Mouse (Mus musculus): ENCODE results near the gene Hdlbp.

Gene Hdlbp

DNA sequence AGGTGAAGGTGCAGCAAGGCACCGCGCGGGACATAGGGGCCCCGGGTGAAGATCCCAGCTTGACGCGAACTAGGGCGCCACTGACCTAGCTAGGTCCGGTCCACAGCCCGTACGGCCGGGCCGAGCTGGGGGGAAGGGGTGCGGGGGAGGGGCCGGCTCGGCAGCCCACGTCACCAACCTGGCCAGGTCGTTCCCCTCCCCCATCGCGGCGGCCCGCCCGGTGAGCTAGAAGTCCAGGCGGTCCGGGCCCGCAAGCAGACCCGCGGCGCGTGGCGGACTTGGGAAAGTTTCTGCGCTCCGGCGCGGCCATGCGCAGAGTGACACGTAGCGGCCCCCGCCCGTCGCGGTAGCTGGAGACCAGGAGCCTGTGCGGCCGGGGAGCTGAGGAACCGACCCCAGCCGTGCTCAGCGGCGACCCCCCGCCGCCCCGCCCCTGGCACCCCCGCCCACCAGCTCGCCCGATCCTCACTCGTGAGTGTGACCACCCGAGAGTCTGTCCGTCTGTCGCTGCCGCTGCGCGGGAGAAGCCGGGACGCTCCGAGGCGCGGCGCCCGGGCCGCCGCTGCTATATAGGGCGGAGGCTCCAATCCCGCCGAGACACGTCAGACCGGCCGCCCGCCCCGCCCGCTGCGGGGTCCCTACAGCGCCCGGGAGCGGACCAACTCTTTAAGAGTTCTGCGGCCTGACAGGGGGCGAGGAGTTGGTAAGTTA, 33.3 kb downstream of the Hdlbp start:
- DNase-seq (ENCODE audit: low read depth) = peak; percentile 68

DNA sequence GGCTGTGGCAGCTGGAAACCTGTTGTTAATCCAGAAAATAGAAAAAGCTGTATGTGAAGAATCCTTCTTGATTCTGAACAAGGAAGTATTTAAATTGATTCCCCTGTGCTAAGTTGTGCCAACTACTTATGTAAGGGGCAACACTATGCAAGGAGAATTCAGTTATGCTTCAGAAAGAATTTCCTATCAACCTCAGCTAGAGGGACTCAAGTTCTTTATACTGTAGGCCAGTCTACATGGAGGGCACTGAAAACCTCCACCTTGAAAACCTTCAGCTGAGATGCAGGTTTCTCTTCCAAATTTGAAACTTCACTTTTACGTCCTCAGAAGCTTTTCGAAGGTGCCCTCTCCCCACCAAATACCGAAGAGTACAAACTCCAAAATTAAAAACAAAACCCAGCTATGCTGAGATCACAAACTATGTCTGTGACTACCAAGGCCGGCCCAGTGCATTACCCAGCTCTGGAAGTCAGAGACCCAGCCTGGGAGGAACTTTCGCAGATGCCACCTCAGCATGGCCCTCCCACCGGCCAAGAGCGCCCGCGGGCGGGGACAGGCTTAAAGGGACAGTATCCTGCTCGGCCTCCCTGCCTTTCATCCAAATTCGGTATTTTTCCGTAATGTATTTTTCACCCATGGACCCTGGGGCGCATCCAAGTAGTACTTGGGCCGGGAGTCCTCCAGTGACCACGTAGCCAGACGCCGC, 34.1 kb downstream of the Hdlbp start:
- peak; percentile 61 for DNase-seq (ENCODE audit: low read depth)

DNA sequence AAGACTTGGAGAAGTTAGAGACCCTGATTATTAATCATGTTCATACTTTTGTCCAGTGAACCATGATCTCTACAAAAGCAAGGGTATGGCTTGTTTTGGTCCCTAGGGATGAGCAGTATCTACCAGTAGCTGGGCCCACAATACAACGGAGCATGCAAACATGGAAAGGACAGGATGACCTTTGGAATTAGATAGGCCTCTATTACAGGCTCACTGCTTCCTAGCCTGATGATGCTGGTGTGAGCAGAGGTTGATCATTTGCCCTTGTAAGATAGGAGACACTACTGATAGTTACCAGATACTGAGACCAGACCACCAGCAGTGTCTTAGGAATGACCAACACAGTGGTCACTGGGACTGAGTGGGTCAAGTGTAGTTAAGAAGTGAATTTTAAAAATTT, 39.3 kb downstream of the Hdlbp start:
- no peak for DNase-seq (ENCODE audit: low read depth)

DNA sequence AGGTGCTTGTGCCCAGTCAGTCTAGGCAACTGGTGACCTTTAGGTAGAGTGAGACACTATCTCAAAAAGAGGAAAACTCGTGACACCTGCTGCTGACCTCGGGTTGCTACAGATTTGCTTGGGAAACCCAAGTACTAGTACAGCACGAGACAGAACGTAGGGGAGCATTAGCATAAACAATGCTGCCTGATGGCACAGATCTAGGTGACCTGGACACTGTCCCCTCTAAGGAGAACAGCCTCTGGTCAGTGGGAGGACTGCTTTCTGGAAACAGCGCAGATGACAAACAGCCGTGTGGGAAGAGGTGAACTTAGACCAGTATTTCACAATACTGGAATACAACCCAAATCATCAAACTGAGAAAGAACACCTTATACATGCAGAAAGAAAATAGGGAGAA, 46.5 kb downstream of the Hdlbp start:
- DNase-seq (ENCODE audit: low read depth) = no peak

DNA sequence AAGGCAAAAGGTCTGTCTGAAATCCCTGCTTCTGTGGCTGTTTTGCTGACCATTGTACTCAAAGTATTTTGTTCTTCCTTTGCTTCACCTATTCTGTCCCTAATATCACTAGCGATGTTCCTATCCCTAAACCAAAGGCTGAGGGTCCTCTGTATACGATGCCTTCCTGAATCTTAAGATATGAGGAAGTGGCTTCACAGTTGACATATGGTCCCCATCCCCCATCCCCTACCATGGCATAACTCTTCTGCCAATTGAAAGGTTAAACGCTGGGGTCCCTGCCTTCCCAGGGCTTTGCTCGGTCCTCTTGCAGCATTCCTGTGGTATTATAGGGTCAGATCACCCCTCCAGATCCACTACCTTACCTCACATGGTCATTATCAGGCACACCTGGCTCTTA, 75.2 kb downstream of the Hdlbp start:
- DNase-seq (ENCODE audit: low read depth) = no peak

DNA sequence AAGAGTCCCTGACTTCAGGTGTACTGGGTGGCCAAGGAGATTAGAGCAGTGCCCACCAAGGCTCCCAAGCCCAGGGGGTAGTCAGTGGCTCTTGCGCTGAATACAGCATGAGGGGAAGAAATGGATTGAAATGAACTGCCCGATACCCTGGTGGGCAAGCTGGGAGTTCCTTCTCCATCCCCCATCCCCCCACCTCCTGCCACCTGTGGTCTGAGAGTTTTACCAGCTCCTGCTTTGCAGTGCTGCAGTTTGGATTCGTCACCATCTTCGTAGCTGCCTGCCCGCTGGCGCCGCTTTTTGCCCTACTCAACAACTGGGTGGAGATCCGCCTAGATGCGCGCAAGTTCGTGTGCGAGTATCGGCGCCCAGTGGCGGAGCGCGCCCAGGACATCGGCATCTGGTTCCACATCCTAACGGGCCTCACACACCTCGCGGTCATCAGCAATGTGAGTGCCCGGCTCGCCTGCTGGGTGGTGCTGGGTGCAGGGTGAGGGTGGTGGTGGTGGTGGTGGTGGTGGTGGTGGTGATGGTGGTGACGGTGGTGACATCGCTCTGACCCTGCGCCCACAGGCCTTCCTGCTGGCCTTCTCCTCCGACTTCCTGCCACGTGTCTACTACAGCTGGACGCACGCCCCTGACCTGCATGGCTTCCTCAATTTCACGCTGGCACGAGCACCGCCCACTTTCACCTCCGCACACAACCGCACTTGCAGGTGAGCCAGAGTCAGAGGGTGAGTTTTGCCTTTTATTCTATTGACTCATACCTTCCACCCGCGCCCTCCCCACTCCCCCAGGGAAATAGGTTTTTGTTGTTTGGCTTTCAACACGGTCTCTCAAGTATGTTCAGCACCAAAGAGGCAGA, 77.2 kb downstream of the Hdlbp start:
- peak; percentile 21 for DNase-seq (ENCODE audit: low read depth)

DNA sequence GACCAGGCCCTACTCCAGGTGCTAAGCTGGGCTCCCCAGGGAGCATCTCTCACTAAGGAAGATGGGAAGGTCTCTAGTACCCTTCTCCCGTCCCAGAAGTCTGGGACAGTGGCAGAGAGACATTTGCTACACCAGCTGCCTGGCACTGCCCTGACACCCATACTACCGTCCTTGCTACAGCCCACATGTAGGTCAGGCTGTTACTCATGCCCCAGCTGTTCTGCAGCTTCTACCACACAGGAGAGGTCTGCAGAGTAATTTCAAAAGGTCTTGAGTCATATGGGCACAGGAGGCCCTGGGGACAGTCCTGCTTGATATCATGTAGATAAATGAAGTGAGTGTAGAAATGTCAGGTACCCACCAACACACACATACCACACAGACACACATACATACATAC, 89.7 kb downstream of the Hdlbp start:
- no peak for DNase-seq (ENCODE audit: low read depth)

DNA sequence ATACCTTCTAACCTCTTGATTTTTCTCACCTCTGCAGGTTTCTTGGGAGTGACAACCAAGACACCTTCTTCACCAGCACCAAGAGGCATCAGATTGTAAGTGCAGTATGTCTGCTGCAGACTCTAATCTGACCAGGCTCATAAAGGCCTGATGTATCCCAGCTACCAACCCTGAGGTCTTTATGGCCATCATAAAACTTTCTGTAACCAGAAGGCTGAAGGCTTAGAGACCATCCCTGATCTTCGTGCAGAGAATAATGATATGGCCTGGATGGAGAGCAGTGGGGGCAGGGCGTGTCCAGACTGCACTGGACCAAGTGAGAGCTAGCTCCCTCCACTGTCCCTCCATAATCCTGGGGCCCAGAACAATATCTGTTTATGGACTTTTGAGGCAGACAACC, 91.4 kb downstream of the Hdlbp start:
- no peak for DNase-seq (ENCODE audit: low read depth)

DNA sequence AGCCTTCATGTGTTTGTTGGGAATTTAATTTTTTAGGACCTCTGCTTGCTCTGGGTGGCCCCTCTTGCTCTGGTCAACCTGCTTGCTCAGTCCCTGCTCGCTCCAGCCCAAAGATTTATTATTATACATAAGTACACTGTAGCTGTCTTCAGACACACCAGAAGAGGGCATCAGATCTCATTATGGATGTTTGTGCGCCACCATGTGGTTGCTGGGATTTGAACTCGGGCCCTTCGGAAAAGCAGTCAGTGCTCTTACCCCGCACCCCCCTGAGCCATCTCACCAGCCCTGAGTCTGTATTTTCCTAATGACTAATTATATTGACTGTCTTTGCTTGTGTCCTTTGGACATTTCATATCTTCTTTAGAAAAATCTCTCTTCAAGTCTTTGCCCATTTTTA, 99.5 kb downstream of the Hdlbp start:
- no peak for DNase-seq (ENCODE audit: low read depth)

DNA sequence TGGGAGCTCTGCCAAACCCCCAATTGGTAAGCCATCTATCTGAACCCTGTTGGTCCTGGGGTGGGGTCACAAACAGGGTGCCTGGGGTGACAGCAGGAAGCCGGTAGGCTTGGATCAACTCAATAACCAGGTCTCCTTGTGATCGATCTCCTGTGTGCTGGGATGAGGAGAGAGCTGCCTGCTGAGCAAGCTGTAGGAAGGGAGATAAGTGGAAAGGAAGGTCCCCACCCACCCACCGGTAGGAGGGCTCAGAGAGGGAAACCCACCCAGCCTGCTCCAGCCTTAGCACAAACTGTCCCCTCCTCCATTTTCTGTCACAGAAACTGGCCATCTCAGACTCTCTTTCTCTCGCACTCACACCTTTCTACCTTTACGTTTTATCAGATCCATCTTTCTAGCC, 101.3 kb downstream of the Hdlbp start:
- DNase-seq (ENCODE audit: low read depth) = no peak

DNA sequence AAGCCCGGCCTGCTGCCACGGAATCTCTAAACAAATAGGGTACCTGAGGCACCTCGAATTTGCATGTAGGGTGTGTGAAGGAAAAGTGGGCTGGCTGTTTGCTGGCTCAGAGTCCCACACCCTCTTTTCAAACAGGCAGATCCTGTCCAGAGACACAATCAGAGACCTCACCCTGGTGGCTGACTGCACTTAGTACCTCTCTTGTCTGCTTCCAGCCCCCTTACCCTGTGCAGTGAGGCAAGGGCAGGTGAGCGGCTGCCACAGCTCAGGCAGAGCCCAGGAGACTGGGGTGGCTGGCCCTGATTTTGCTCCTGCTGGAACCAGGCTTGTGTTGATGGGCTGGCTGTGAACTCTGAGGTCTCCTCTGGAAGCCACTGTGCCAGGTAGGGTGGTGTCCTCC, 105.0 kb downstream of the Hdlbp start, which contains the start of gene Ano7:
TSS of gene Ano7 (plus strand) at position 266 of the 400 bp plus-strand sequence.
- no peak for DNase-seq (ENCODE audit: low read depth)

DNA sequence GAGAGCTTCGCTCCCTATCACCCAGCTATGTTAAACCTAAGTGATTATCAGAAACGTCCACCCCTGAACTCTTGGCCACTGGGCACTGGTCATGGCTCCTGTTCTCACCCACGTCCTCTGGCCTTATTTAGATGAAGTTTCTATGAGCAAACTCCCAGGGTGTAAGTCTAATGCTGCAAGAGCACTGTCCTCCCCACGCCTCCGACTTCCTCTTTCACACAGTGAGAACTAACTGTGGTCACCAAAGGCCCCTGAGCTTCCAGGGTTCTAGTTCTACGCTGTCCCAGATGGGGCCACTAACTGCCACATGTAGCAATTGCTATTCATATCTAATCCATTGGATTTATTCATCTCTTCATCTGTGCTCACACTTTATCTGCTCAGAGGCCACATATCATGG, 113.0 kb downstream of the Hdlbp start:
- no peak for DNase-seq (ENCODE audit: low read depth)

DNA sequence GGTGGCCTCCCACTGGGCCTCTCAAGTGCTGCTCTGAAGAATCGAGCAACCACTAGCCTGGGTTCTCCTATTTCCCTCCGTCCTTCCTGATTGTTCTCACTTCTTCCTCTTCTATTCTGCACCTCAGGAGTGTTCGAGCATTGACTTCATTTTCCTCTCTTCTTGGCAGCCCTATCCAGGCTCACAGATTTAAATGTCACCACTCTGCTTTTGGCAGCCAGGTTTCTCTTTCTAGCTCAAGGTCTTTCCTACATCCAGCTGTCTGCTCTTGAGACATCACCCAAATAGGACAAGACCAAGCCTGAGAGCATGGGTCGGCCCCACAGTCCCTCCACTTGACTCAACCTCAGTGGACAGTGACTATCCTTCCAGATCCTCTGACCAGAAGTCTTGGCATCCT, 116.0 kb downstream of the Hdlbp start:
- no peak for DNase-seq (ENCODE audit: low read depth)
